Mouse (Mus musculus): ENCODE results near the gene Glyctk.

DNA sequence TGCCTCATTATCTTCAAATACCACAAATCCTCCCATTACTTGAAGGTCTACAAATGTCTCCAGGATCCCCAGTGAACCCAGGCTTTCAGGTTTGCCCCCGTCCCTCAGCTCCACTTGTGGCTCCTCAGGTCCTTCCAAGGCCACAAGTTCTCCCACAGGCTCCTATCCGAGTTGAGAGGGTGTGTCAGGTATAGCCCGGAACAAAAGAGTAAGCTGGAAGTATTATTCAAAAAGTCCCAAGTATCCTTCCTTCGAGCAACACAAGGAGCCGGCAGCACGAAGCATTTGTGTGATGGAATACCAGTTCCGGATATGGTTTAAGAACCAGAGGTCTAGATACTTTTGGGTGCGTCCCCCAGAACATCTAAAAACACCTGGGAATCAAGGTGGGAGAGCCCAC is 34.1 kb upstream of the Glyctk start:
- TF ChIP-seq POLR2A (IDR thresholded peaks at IDR 0.05; ENCODE audit: control insufficient read depth, low read depth, low read length) (no peak), CTCF (IDR thresholded peaks at IDR 0.05; ENCODE audit: control insufficient read depth, insufficient read depth, insufficient replicate concordance, low read depth, low read length) (no peak)
